Mouse (Mus musculus): ENCODE measurements around the gene 4930558K02Rik. TPM values are rescaled to one million over a fixed set of nuclear protein-coding genes. Genes with fewer than 3 reads are reported as not detected.

Gene 4930558K02Rik
- polyA plus RNA-seq, 1 experiment from 2014 or later = not detected

DNA sequence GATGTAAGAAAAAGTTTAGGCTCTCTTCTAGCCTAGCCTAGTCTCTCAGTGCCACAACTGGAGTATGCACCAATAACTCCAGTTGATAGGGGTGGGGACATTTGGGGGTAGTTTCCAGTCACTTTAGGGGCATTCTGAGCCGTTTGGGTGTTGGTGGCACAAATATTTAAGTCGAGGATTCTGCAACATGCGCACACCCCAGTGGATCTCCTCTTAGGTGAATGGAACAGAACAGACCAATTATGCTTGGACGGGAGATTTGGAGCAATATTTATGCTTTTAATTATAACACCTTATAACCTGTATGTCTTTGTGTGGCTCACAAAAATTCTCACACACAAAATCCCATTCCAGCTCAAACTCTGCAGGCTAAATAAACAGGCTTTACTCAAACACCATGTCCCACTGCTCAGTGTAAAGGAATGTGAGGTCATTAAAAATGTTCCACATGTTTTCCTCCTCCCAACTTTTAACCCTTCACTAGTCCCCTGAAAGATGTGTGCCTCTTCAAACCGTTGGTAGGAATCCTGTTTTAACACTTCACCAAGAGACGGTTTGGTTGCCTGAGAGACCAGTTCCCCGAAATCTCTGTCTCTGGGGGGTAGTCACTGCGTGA, 35.9 kb upstream of the 4930558K02Rik start:
- no peak overlapping the region for H3K4me3 ChIP-seq (ENCODE audit: control insufficient read depth in 1 of 2, insufficient read depth in 1 of 2, low read depth in 1 of 2, low read length in 2 of 2)
- no peaks in the 10 kb centered on the region for H3K36me3 ChIP-seq (ENCODE audit: control insufficient read depth, insufficient read depth, low read length)
- no peak for ATAC-seq (ENCODE audit: insufficient number of reproducible peaks, insufficient read depth, low FRiP score, low read depth)
- H3K4me1 ChIP-seq (ENCODE audit: control insufficient read depth in 2 of 2, insufficient read depth in 2 of 2, low read length in 2 of 2) = peaks cover 15 to 24% of the 10 kb centered on the region in 2 experiments
- 58% methylated on average over 8 of the region's 8 CpGs for WGBS
- no peak overlapping the region; the same call in 1 of the 2 replicates for H3K9ac ChIP-seq (ENCODE audit: low read length)
- H3K4me2 ChIP-seq (ENCODE audit: low read length) = no peak overlapping the region
- H3K9me3 ChIP-seq (ENCODE audit: control insufficient read depth, low read length) = no peaks in the 10 kb centered on the region
- H3K27ac ChIP-seq (replicated peaks in 1 of 2; ENCODE audit: control insufficient read depth in 1 of 2, insufficient read depth in 1 of 2, low read depth in 2 of 2, low read length in 2 of 2) = peak overlapping the region in 1 of 2 experiments; percentile 29; a peak in 2 of 4 replicates
- no peaks in the 10 kb centered on the region for H3K27me3 ChIP-seq (ENCODE audit: control insufficient read depth, insufficient read depth, low read length)

DNA sequence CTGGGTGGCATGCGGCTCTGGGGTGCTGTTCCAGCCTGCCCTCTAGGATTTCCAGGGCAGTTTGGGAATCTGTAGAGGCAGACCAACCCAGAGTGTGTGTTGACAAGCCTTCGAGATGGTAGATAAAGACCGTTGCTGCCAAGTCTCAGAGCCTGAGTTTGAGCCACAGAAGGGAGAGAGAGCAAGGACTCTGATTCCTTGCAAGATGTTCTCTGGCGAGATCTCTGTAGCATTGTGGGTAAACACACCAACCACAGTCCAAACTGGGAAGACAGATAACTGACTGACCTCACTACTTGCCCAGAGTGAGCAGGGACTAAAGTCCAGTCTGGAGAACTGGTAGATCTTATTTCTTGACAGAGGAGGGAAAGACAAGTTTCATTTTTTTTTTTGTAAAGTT, 34.1 kb upstream of the 4930558K02Rik start:
- no peak for ATAC-seq (ENCODE audit: insufficient number of reproducible peaks, insufficient read depth, low FRiP score, low read depth)
- H3K4me1 ChIP-seq (ENCODE audit: control insufficient read depth in 2 of 2, insufficient read depth in 2 of 2, low read length in 2 of 2) = peaks cover 23 to 24% of the 10 kb centered on the region in 2 experiments
- peak overlapping the region; percentile 25 to 28; a peak in 1 of 4 replicates for H3K27ac ChIP-seq (replicated peaks in 1 of 2; ENCODE audit: control insufficient read depth in 1 of 2, insufficient read depth in 1 of 2, low read depth in 2 of 2, low read length in 2 of 2)

DNA sequence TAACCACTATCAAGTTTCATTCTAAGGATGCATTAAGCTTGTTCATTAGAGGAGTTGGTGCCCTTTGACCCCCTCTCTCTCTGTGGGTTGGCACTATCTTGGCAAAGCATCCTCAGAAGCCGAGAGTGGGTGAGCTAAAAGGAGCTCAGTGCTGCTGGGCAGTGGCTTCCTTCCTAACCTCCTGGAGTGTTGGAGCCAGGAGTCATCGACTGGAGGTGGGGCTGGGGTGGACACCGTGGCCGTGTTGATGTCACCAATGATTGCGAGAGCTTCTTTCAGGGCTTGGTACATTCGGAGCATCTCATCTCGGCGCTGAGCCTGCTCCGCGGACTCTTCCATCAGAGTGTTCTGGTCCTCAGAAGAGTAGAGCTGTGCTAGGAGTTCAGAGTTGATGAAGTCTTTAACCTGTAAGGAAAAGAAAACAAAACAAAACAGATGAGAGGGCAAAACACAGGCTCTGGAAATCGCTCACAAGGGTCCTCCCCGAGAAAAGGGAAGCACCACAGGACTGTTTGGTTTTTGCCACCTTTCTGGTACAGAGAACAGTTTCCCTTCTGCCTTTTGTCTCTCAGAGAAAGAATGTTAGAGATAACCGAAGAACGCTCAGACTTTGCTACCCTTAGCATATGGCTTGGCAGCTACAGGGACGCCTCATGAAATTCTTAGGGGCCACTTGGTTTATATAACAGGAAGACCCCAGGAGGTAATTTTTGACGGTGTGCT, 32.2 kb upstream of the 4930558K02Rik start:
- 0 out of 2 replicates have a peak, but pooled peaks have one; percentile 13 for ATAC-seq (ENCODE audit: insufficient number of reproducible peaks, insufficient read depth, low FRiP score, low read depth)
- no peak overlapping the region for H3K4me3 ChIP-seq (ENCODE audit: control insufficient read depth in 1 of 2, insufficient read depth in 1 of 2, low read depth in 1 of 2, low read length in 2 of 2)
- peak overlapping the region in 1 of 2 experiments; percentile 20; a peak in 1 of 4 replicates for H3K27ac ChIP-seq (replicated peaks in 1 of 2; ENCODE audit: control insufficient read depth in 1 of 2, insufficient read depth in 1 of 2, low read depth in 2 of 2, low read length in 2 of 2)
- H3K27me3 ChIP-seq (ENCODE audit: control insufficient read depth, insufficient read depth, low read length) = no peaks in the 10 kb centered on the region
- peak overlapping the region; percentile 22 for H3K4me2 ChIP-seq (ENCODE audit: low read length)
- H3K9me3 ChIP-seq (ENCODE audit: control insufficient read depth, low read length) = no peaks in the 10 kb centered on the region
- no peaks in the 10 kb centered on the region for H3K36me3 ChIP-seq (ENCODE audit: control insufficient read depth, insufficient read depth, low read length)
- H3K4me1 ChIP-seq (ENCODE audit: control insufficient read depth in 2 of 2, insufficient read depth in 2 of 2, low read length in 2 of 2) = peaks cover 24 to 30% of the 10 kb centered on the region in 2 experiments
- 27% methylated on average over 16 of the region's 16 CpGs for WGBS
- H3K9ac ChIP-seq (ENCODE audit: low read length) = no peak overlapping the region

More for the DNA sequence above, 34.1 kb upstream of the 4930558K02Rik start:
- WGBS = 21% methylated on average over 4 of the region's 4 CpGs
- Histone ChIP-seq H3K9me3 (ENCODE audit: control insufficient read depth, low read length) (no peaks in the 10 kb centered on the region), H3K27me3 (ENCODE audit: control insufficient read depth, insufficient read depth, low read length) (no peaks in the 10 kb centered on the region), H3K4me2 (ENCODE audit: low read length) (no peak overlapping the region), H3K36me3 (ENCODE audit: control insufficient read depth, insufficient read depth, low read length) (no peaks in the 10 kb centered on the region), H3K4me3 (ENCODE audit: control insufficient read depth in 1 of 2, insufficient read depth in 1 of 2, low read depth in 1 of 2, low read length in 2 of 2) (no peak overlapping the region), H3K9ac (ENCODE audit: low read length) (no peak overlapping the region)

DNA sequence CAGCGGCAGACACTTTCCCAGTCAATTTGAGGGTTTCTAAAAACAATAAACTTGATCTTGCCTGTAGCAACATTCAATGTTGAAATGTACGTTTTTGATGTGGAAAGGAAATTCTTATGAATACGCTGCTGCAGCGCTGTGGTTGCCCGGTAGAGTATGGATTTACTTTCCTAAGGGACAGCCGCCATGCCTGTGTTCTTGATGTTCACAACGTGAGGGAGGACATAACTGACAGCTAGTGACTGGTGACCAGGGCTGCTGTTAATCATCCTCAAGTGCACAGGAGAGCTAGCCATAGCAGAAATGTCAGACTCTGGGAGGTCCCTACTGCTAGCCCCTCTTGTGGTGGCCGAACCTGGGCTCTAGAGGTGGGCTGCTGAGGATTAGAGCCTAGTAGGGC, 29.6 kb upstream of the 4930558K02Rik start:
- Histone ChIP-seq H3K4me3 (ENCODE audit: control insufficient read depth in 1 of 2, insufficient read depth in 1 of 2, low read depth in 1 of 2, low read length in 2 of 2) (no peak overlapping the region), H3K9ac (ENCODE audit: low read length) (no peak overlapping the region), H3K4me1 (ENCODE audit: control insufficient read depth in 2 of 2, insufficient read depth in 2 of 2, low read length in 2 of 2) (peaks cover 33 to 39% of the 10 kb centered on the region in 2 experiments), H3K27ac (replicated peaks in 1 of 2; ENCODE audit: control insufficient read depth in 1 of 2, insufficient read depth in 1 of 2, low read depth in 2 of 2, low read length in 2 of 2) (peak overlapping the region; percentile 45 to 57; a peak in 3 of 4 replicates), H3K27me3 (ENCODE audit: control insufficient read depth, insufficient read depth, low read length) (no peaks in the 10 kb centered on the region), H3K36me3 (ENCODE audit: control insufficient read depth, insufficient read depth, low read length) (no peaks in the 10 kb centered on the region), H3K9me3 (ENCODE audit: control insufficient read depth, low read length) (no peaks in the 10 kb centered on the region), H3K4me2 (ENCODE audit: low read length) (no peak overlapping the region)
- WGBS = 49% methylated on average over 8 of the region's 8 CpGs
- no peak for ATAC-seq (ENCODE audit: insufficient number of reproducible peaks, insufficient read depth, low FRiP score, low read depth)

DNA sequence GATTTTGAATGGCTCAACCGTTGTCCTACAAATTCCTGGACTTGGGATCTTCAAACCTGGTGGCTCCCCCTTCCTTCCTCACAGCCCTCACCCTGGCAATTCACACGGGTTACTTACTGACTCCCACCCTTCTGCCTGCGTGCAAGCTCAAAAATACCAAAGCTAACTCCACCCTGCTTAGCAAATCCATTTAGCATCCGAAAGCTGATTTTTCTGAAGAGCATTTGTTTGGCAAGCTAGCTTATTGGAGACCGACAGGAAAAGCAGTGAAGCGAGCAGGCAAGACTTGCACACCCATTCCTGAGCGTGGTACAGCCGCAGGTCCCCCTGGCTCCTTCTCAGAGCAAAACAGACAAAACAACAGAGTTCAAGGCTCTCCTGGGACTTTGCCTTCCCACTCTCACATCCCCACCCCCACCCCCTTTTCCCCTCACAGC, 29.2 kb upstream of the 4930558K02Rik start:
- no peak overlapping the region for H3K9ac ChIP-seq (ENCODE audit: low read length)
- H3K4me2 ChIP-seq (ENCODE audit: low read length) = no peak overlapping the region

DNA sequence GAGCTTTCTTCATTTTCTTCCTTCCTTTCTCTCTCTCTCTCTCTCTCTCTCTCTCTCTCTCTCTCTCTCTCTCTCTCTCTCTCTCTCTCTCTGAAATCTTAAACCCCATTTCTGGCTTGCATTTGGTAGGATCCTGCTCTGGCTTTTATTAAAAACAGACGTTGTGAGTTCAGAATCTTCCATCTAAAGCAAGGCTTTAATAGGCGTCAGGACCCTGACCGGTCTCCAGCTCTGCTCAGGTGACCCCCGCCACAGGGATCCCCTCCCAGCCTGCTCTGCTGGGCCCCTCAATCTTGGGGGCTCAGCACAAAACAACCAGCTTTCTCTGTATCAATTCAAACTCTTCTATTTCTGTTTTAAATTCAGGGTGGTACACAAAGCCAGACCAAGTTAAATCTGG, 28.8 kb upstream of the 4930558K02Rik start:
- no peak overlapping the region for H3K4me2 ChIP-seq (ENCODE audit: low read length)
- H3K36me3 ChIP-seq (ENCODE audit: control insufficient read depth, insufficient read depth, low read length) = no peaks in the 10 kb centered on the region
- no peaks in the 10 kb centered on the region for H3K9me3 ChIP-seq (ENCODE audit: control insufficient read depth, low read length)
- peaks cover 34 to 38% of the 10 kb centered on the region in 2 experiments for H3K4me1 ChIP-seq (ENCODE audit: control insufficient read depth in 2 of 2, insufficient read depth in 2 of 2, low read length in 2 of 2)
- H3K27ac ChIP-seq (replicated peaks in 1 of 2; ENCODE audit: control insufficient read depth in 1 of 2, insufficient read depth in 1 of 2, low read depth in 2 of 2, low read length in 2 of 2) = peak overlapping the region; percentile 15 to 57; a peak in 3 of 4 replicates
- no peak overlapping the region for H3K4me3 ChIP-seq (ENCODE audit: control insufficient read depth in 1 of 2, insufficient read depth in 1 of 2, low read depth in 1 of 2, low read length in 2 of 2)
- no peaks in the 10 kb centered on the region for H3K27me3 ChIP-seq (ENCODE audit: control insufficient read depth, insufficient read depth, low read length)
- whole genome bisulfite sequencing = 71% methylated on average over 4 of the region's 4 CpGs
- ATAC-seq (ENCODE audit: insufficient number of reproducible peaks, insufficient read depth, low FRiP score, low read depth) = no peak
- H3K9ac ChIP-seq (ENCODE audit: low read length) = no peak overlapping the region

More for the DNA sequence above, 29.2 kb upstream of the 4930558K02Rik start:
- no peak for ATAC-seq (ENCODE audit: insufficient number of reproducible peaks, insufficient read depth, low FRiP score, low read depth)
- Histone ChIP-seq H3K27me3 (ENCODE audit: control insufficient read depth, insufficient read depth, low read length) (no peaks in the 10 kb centered on the region), H3K4me1 (ENCODE audit: control insufficient read depth in 2 of 2, insufficient read depth in 2 of 2, low read length in 2 of 2) (peaks cover 37 to 42% of the 10 kb centered on the region in 2 experiments), H3K4me3 (ENCODE audit: control insufficient read depth in 1 of 2, insufficient read depth in 1 of 2, low read depth in 1 of 2, low read length in 2 of 2) (no peak overlapping the region), H3K27ac (replicated peaks in 1 of 2; ENCODE audit: control insufficient read depth in 1 of 2, insufficient read depth in 1 of 2, low read depth in 2 of 2, low read length in 2 of 2) (peak overlapping the region; percentile 15 to 57), H3K36me3 (ENCODE audit: control insufficient read depth, insufficient read depth, low read length) (no peaks in the 10 kb centered on the region), H3K9me3 (ENCODE audit: control insufficient read depth, low read length) (no peaks in the 10 kb centered on the region)
- WGBS = 37% methylated on average over 8 of the region's 8 CpGs

DNA sequence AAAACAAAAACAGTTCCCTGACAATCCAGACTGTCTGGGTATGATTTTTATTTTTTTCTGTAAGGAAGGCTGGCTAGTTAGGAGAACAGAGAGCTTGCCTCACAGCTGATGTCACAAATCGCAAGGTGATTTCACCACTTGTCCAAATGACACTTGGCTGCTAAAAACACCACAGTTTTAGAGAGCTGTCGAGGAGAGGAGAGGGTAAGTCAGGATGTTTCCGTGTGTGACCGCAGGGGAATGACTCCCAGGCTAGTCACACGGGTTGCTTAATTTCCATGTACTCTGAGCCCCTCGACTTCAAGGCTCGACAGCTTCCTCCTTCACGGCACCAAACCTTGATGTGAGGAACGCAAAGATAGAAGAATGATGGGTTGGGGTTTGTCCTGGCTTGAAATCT, 26.7 kb upstream of the 4930558K02Rik start:
- peaks cover 27 to 29% of the 10 kb centered on the region in 2 experiments for H3K4me1 ChIP-seq (ENCODE audit: control insufficient read depth in 2 of 2, insufficient read depth in 2 of 2, low read length in 2 of 2)
- ATAC-seq (ENCODE audit: insufficient number of reproducible peaks, insufficient read depth, low FRiP score, low read depth) = no peak
- H3K36me3 ChIP-seq (ENCODE audit: control insufficient read depth, insufficient read depth, low read length) = no peaks in the 10 kb centered on the region
- no peak overlapping the region for H3K4me2 ChIP-seq (ENCODE audit: low read length)
- H3K4me3 ChIP-seq (ENCODE audit: control insufficient read depth in 1 of 2, insufficient read depth in 1 of 2, low read depth in 1 of 2, low read length in 2 of 2) = no peak overlapping the region
- no peak overlapping the region for H3K9ac ChIP-seq (ENCODE audit: low read length)
- peak overlapping the region; percentile 22 to 26; a peak in 1 of 4 replicates for H3K27ac ChIP-seq (replicated peaks in 1 of 2; ENCODE audit: control insufficient read depth in 1 of 2, insufficient read depth in 1 of 2, low read depth in 2 of 2, low read length in 2 of 2)
- no peaks in the 10 kb centered on the region for H3K27me3 ChIP-seq (ENCODE audit: control insufficient read depth, insufficient read depth, low read length)
- H3K9me3 ChIP-seq (ENCODE audit: control insufficient read depth, low read length) = no peaks in the 10 kb centered on the region
- 60% methylated on average over 9 of the region's 9 CpGs for WGBS

Measured in heart, embryonic 14.5 days (tissue).